Mouse (Mus musculus) bone marrow macrophage, adult 2 months (primary cell): ENCODE measurements around the gene Hectd3. TPM values are rescaled to one million over a fixed set of nuclear protein-coding genes. Genes with fewer than 3 reads are reported as not detected.

ENCODE experiments used
- H3K27ac ChIP-seq: 2 replicates; pipeline ENCODE4 v1.5.1; 2012; ENCODE audit warnings: low read depth, low read length; ENCODE audit not compliant: insufficient read depth
- H3K4me1 ChIP-seq: 2 replicates; pipeline ENCODE4 v1.6.1; 2012; ENCODE audit warnings: low read length; ENCODE audit not compliant: control insufficient read depth, insufficient read depth
- H3K4me3 ChIP-seq: 2 replicates; pipeline ENCODE4 v1.5.1; 2012; ENCODE audit warnings: mild to moderate bottlenecking, low read length, moderate library complexity; ENCODE audit not compliant: insufficient read depth
- CTCF ChIP-seq: IDR thresholded peaks from 2 replicates; pipeline ENCODE4 v1.5.1; 2012; ENCODE audit warnings: low read depth, mild to moderate bottlenecking, low read length, moderate library complexity
- POLR2A ChIP-seq: IDR thresholded peaks from 2 replicates; pipeline ENCODE4 v1.6.1; 2012; ENCODE audit warnings: mild to moderate bottlenecking, low read depth, low read length, borderline replicate concordance
- polyA plus RNA-seq: library from polyadenylated mRNA; stranded (reverse); fragments of >200 nt; gene quantifications from 2 replicates; pipeline ENCODE4 v1.2.4, GENCODE M21; 2012; ENCODE audit not compliant: missing spikeins, insufficient read depth, insufficient read length

The Hectd3 gene
- polyA plus RNA-seq, 1 experiment, result 24.5 TPM

GRCm38 (mm10) chr4:116999513-117000154, 4.5 kb downstream of the Hectd3 start:
- no peak overlapping the region for H3K4me3 ChIP-seq
- H3K4me1 ChIP-seq, result peaks cover 9% of the 10 kb centered on the region
- TF ChIP-seq POLR2A, result no peak
- TF ChIP-seq CTCF, result no peak
- no peak overlapping the region for H3K27ac ChIP-seq

- no peaks in the 10 kb centered on the region for H3K4me1 ChIP-seq
- no peak overlapping the region for H3K4me3 ChIP-seq
- H3K27ac ChIP-seq, result no peak overlapping the region
- TF ChIP-seq CTCF (no peak), POLR2A (no peak)
Measured at GRCm38 (mm10) chr4:117001957-117002356, 6.8 kb downstream of the Hectd3 start.

GRCm38 (mm10) chr4:117002543-117003521, 7.7 kb downstream of the Hectd3 start:
- Histone ChIP-seq H3K4me3 (no peak overlapping the region), H3K27ac (no peak overlapping the region), H3K4me1 (no peaks in the 10 kb centered on the region)
- peak; percentile 30; the same call in 1 of the 2 replicates for TF ChIP-seq CTCF
- TF ChIP-seq POLR2A, result no peak

- TF ChIP-seq CTCF (no peak), POLR2A (no peak)
- Histone ChIP-seq H3K4me3 (no peak overlapping the region), H3K27ac (no peak overlapping the region), H3K4me1 (no peaks in the 10 kb centered on the region)
Measured at GRCm38 (mm10) chr4:117004649-117005048, 9.5 kb downstream of the Hectd3 start.

- Histone ChIP-seq H3K4me3 (no peak overlapping the region), H3K27ac (no peak overlapping the region), H3K4me1 (no peaks in the 10 kb centered on the region)
- TF ChIP-seq CTCF, result no peak
- TF ChIP-seq POLR2A, result no peak
Measured at GRCm38 (mm10) chr4:117005611-117006400, 10.7 kb downstream of the Hectd3 start.

- H3K4me3 ChIP-seq, result no peak overlapping the region
- H3K27ac ChIP-seq, result no peak overlapping the region
- no peak for TF ChIP-seq CTCF
- no peak for TF ChIP-seq POLR2A
- H3K4me1 ChIP-seq, result no peaks in the 10 kb centered on the region
Measured at GRCm38 (mm10) chr4:117007058-117007457, 11.9 kb downstream of the Hectd3 start.

GRCm38 (mm10) chr4:117010231-117010630, 15.1 kb downstream of the Hectd3 start:
- TF ChIP-seq POLR2A, result no peak
- TF ChIP-seq CTCF, result no peak
- H3K4me1 ChIP-seq, result no peaks in the 10 kb centered on the region
- no peak overlapping the region for H3K27ac ChIP-seq
- no peak overlapping the region for H3K4me3 ChIP-seq

- H3K4me3 ChIP-seq, result no peak overlapping the region
- no peak for TF ChIP-seq POLR2A
- TF ChIP-seq CTCF, result no peak
- H3K4me1 ChIP-seq, result no peaks in the 10 kb centered on the region
- no peak overlapping the region for H3K27ac ChIP-seq
Measured at GRCm38 (mm10) chr4:117013596-117013995, 18.5 kb downstream of the Hectd3 start.

GRCm38 (mm10) chr4:117014901-117015415, 19.8 kb downstream of the Hectd3 start:
- Histone ChIP-seq H3K4me1 (no peaks in the 10 kb centered on the region), H3K4me3 (no peak overlapping the region), H3K27ac (no peak overlapping the region)
- TF ChIP-seq CTCF (no peak), POLR2A (no peak)
